Mouse (Mus musculus) midbrain, postnatal 0 days (tissue): ENCODE data around the gene Myh1. TPM values are rescaled to one million over a fixed set of nuclear protein-coding genes. Genes with fewer than 3 reads are reported as not detected.
A peak's percentile ranks its signal among the peaks of the same experiment; 100 is the strongest.

Experiments
- ATAC-seq: fragments of 200-750 bp; cut with Nextera tagmentation; 2 replicates; pipeline ENCODE4 v1.8.0; 2017; ENCODE audit warnings: moderate number of reproducible peaks, mild to moderate bottlenecking, moderate TSS enrichment, moderate library complexity; ENCODE audit not compliant: low FRiP score
- DNase-seq: peaks from one replicate; pipeline ENCODE4 v3.0.0-alpha.2; 2015; ENCODE audit warnings: low spot score
- H3K27ac ChIP-seq: fragments of 300-500 bp; sonication (generic); 2 replicates; pipeline ENCODE4 v1.5.1; 2014; ENCODE audit warnings: low read depth, mild to moderate bottlenecking, low read length, mixed read lengths
- H3K27me3 ChIP-seq: fragments of 300-500 bp; sonication (generic); 2 replicates; pipeline ENCODE4 v1.6.1; 2014; ENCODE audit warnings: low read length, control low read depth, mixed read lengths; ENCODE audit not compliant: insufficient read depth
- H3K36me3 ChIP-seq: fragments of 300-500 bp; sonication (generic); 2 replicates; pipeline ENCODE4 v1.6.1; 2014; ENCODE audit warnings: low read length, control low read depth, mixed read lengths; ENCODE audit not compliant: insufficient read depth
- H3K4me1 ChIP-seq: fragments of 300-500 bp; sonication (generic); 2 replicates; pipeline ENCODE4 v1.6.1; 2014; ENCODE audit warnings: mild to moderate bottlenecking, control low read depth, antibody characterized with exemption, low read length, mixed read lengths; ENCODE audit not compliant: insufficient read depth
- H3K4me2 ChIP-seq: fragments of 300-500 bp; sonication (generic); 2 replicates; pipeline ENCODE4 v1.6.1; 2014; ENCODE audit warnings: low read depth, mild to moderate bottlenecking, low read length, mixed read lengths; ENCODE audit not compliant: poor library complexity, severe bottlenecking
- H3K4me3 ChIP-seq: fragments of 300-500 bp; sonication (generic); 2 replicates; pipeline ENCODE4 v1.5.1; 2014; ENCODE audit warnings: low read depth, mild to moderate bottlenecking, low read length, moderate library complexity
- H3K9ac ChIP-seq: fragments of 300-500 bp; sonication (generic); replicated peaks from 2 replicates; pipeline ENCODE4 v1.6.1; 2014; ENCODE audit warnings: mild to moderate bottlenecking, low read length, moderate library complexity, mixed read lengths; ENCODE audit not compliant: poor library complexity, severe bottlenecking
- H3K9me3 ChIP-seq: fragments of 300-500 bp; sonication (generic); 2 replicates; pipeline ENCODE4 v1.6.1; 2016; ENCODE audit warnings: low read length, control low read depth
- CTCF ChIP-seq: IDR thresholded peaks from 2 replicates; pipeline ENCODE4 v1.5.1; 2016; ENCODE audit warnings: antibody characterized with exemption, mild to moderate bottlenecking
- WGBS: fragments of 180-500 bp; shearing (Covaris S2); extraction: QIAGEN DNeasy Blood & Tissue Kit; methylation state at CpG from one replicate; pipeline ENCODE4 v1.1.7; 2014; 5-methylcytosine and 5-hydroxymethylcytosine counted together
- polyA plus RNA-seq: library from polyadenylated mRNA; unstranded; fragments of >200 nt; fragmentation: Nextera tagmentation; extraction: Ambion mirVana; gene quantifications from 2 replicates; pipeline ENCODE4 v1.2.1, GENCODE M21; 2015
- total RNA-seq: library from RNA; depleted of rRNA; stranded (reverse); fragments of >200 nt; gene quantifications from 2 replicates; pipeline ENCODE4 v1.2.3, GENCODE M21; 2014; rRNA removed

Myh1 gene
- total RNA-seq (0.11 and 0.19 TPM in 2 replicates), polyA plus RNA-seq (0.10 and 0.11 TPM in 2 replicates)

DNA sequence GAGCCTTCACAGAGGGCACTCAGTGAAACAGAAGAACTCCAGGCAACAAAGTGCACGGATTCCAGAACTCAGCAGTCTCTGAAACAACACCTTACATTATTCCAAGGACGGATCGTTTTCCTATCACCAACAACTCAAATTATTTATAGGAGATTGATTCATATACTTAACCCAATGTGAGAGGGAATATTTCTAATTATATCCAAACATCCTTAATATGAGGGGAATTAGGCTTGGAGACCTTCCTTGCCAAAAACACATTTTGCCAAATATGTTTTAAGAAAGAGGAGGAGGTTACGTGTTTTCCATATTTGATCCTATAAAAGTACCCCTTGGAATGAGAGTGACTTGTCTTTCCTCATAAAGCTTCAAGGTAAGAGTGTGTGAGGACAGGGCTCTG, at the start of gene Myh1:
Gene Myh1 (plus strand): TSS at position 301 of the 400 bp plus-strand sequence.
- Histone ChIP-seq H3K36me3 (no peaks in the 10 kb centered on the region), H3K4me2 (no peak within 1 kb of the TSS), H3K27ac (no peak within 1 kb of the TSS), H3K9ac (no peak within 1 kb of the TSS), H3K4me3 (no peak within 1 kb of the TSS), H3K27me3 (no peaks in the 10 kb centered on the region), H3K9me3 (no peaks in the 10 kb centered on the region), H3K4me1 (no peaks in the 10 kb centered on the region)
- no peak for ATAC-seq
- TF ChIP-seq CTCF: no peak
- DNase-seq: no peak
- WGBS: 81% methylated on average over 4 of the region's 4 CpGs

DNA sequence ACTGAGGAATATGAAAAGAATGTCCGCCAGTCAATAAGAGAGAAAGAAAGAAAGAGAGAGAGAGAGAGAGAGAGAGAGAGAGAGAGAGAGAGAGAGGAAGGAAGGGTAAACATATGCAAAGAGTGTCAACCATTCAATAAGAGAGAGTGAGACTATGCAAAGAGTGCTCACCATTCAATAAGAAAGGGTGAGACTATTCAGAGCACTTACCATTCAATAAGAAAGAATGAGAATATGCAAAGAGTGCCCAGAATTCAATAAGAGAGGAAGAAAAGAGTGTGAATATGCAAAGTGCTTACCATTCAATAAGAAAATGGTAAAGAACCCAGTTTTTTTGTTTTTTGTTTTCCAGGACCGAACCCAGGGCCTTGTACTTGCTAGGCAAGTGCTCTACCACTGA, 49.6 kb upstream of the Myh1 start:
- Histone ChIP-seq H3K9ac (no peak overlapping the region), H3K27ac (no peak overlapping the region), H3K9me3 (no peaks in the 10 kb centered on the region), H3K4me1 (0 out of 2 replicates have a peak, but pooled peaks cover 4% of the 10 kb centered on the region), H3K4me2 (no peak overlapping the region), H3K27me3 (no peaks in the 10 kb centered on the region), H3K36me3 (no peaks in the 10 kb centered on the region), H3K4me3 (no peak overlapping the region)
- TF ChIP-seq CTCF: no peak
- 95% methylated on average over 2 of the region's 2 CpGs for WGBS
- no peak for ATAC-seq
- DNase-seq: no peak

DNA sequence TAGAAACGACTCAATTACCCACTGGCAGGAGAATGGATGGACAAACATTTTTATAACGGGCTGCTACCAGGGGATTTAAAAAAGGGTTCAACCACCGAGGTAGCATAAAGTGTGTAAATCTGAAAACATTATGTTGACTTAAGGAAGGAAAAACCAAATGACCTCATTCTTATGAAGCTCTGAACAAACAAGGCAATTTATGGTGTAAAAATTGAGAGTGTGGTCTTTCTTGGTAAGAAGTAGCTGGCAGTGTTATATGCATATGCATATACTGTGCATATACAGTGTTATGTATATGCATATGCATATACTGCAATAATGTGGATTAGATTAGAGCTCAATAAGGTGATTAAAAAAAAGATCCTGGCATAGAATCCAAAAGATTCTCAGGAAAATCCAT, 48.7 kb upstream of the Myh1 start:
- H3K4me2 ChIP-seq: no peak overlapping the region
- DNase-seq: no peak

DNA sequence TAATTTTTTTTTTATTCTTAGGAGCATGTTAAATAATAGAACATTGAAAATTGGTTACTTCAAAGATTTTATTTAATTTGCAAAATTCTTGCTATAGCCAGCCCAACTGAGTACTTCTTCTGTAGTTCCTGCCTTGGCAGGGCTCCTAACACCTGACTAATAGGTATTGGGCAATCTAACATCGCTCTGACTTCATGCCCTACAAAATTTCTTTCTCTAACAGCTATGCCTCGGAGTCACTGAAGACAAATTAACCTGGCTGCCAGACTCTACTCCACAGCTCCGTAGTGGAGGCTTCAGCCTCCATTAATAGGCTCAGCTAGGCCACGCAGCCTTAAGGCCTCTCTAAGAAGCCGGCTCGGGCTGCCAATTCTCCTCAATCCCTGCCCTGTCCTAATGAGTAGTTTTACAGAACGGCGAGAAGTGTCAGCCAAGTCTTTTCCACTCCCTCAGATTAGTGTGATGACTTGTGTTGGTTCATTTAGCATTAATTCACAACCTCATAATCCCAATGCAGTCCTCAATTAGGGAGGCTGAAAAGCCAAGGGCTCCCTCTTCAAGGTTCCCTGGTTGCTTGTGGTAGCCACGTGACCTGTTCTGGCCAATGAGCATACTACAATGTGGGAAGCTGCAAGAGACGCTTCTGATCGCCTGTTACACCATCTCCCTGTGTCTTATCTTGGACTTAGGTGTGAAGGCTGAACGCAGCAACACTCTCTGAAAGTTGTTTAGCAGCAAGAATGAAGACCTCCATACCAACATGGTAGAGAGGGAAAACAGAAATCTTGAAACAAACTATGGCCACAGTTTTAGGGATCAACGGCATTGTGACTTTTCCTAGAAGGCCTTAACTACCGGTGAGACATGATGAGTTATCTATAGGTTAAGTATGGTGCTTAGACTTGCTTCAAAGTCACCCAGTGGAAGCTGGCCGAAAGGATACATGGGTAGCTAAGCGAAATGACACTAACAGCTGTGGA, 47.9 kb upstream of the Myh1 start:
- Histone ChIP-seq H3K4me3 (no peak overlapping the region), H3K9ac (no peak overlapping the region), H3K36me3 (no peaks in the 10 kb centered on the region), H3K27me3 (no peaks in the 10 kb centered on the region), H3K9me3 (no peaks in the 10 kb centered on the region), H3K4me1 (0 out of 2 replicates have a peak, but pooled peaks cover 4% of the 10 kb centered on the region), H3K27ac (no peak overlapping the region), H3K4me2 (no peak overlapping the region)
- ATAC-seq: no peak
- 78% methylated on average over 16 of the region's 16 CpGs for WGBS
- DNase-seq: no peak
- no peak for TF ChIP-seq CTCF

More for the DNA sequence above, 48.7 kb upstream of the Myh1 start:
- no peaks in the 10 kb centered on the region for H3K27me3 ChIP-seq
- no peaks in the 10 kb centered on the region for H3K9me3 ChIP-seq
- H3K4me3 ChIP-seq: no peak overlapping the region
- H3K4me1 ChIP-seq: 0 out of 2 replicates have a peak, but pooled peaks cover 4% of the 10 kb centered on the region
- WGBS: 78% methylated on average over 3 of the region's 3 CpGs
- no peak for TF ChIP-seq CTCF
- ATAC-seq: no peak
- H3K27ac ChIP-seq: no peak overlapping the region
- H3K36me3 ChIP-seq: no peaks in the 10 kb centered on the region
- H3K9ac ChIP-seq: no peak overlapping the region

DNA sequence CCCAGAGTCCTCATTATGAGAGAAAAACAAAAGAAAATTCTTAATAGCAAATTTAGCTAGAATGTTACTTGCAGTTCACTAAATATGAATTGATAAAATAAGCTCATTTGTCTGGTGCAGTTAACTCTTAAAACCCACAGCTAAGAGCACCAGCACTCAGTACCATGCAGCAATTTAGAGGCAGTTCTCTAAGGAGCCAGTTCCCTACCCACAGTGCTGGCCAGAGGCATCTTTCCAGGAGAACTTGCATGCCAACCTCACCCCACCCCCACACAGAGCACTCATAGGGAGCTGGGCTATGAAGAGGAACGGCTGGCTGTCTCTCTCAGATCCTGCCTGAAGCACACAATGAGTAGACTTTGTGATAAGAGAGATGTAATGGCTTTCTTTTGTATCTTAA, 46.7 kb upstream of the Myh1 start:
- H3K4me3 ChIP-seq: no peak overlapping the region
- H3K4me2 ChIP-seq: no peak overlapping the region
- DNase-seq (peak; percentile 27), ATAC-seq (no peak)
- 0 out of 2 replicates have a peak, but pooled peaks cover 4% of the 10 kb centered on the region for H3K4me1 ChIP-seq
- no peaks in the 10 kb centered on the region for H3K27me3 ChIP-seq
- no peak overlapping the region for H3K9ac ChIP-seq
- no peak for TF ChIP-seq CTCF
- H3K36me3 ChIP-seq: no peaks in the 10 kb centered on the region
- no peak overlapping the region for H3K27ac ChIP-seq
- 8% methylated on average over 1 of the region's 1 CpGs for WGBS
- no peaks in the 10 kb centered on the region for H3K9me3 ChIP-seq

DNA sequence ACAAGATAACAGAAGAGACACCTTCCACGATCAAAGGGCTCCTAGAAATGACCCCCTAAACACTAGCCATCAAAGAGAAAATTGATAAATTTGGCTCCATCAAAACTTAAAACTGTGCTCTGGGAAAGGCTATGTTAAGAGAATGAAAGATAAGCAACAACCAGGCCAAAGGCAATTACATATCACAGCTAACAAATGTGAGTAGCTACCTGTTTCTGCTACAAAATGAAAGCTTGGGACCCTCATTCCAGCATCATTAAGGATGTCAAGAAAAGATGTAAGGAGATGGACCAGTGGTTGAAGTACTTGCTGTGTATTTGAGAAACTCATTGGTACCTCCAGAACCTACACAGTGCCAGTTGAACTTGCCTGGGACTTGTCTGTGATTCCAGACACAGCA, 46.0 kb upstream of the Myh1 start:
- Histone ChIP-seq H3K27ac (no peak overlapping the region), H3K9me3 (no peaks in the 10 kb centered on the region), H3K27me3 (no peaks in the 10 kb centered on the region), H3K4me2 (no peak overlapping the region), H3K4me1 (0 out of 2 replicates have a peak, but pooled peaks cover 4% of the 10 kb centered on the region), H3K4me3 (no peak overlapping the region), H3K9ac (no peak overlapping the region), H3K36me3 (no peaks in the 10 kb centered on the region)
- no peak for TF ChIP-seq CTCF
- DNase-seq (no peak), ATAC-seq (no peak)
- 69% methylated on average over 1 of the region's 1 CpGs for WGBS
